Mouse (Mus musculus): ENCODE data around the gene Srebf2.

- no peak for TF ChIP-seq CTCF (IDR thresholded peaks at IDR 0.05; ENCODE audit: low read depth, low read length)
- no peak for TF ChIP-seq EP300 (IDR thresholded peaks at IDR 0.05; ENCODE audit: insufficient read depth, low read depth, low read length)
These were observed 62.5 kb downstream of the Srebf2 start for GRCm38 (mm10) chr15:82209295-82210050.

All from ES-Bruce4 (cell line).